Mouse (Mus musculus) heart, adult 18-20 months (tissue): ENCODE measurements around the gene Nectin4. TPM values are rescaled to one million over a fixed set of nuclear protein-coding genes. Genes with fewer than 3 reads are reported as not detected.
"Not testable (repeated sequence)": the region's sequence is repeated elsewhere in the genome, so short reads cannot be mapped to it uniquely, and the experiment has no call there.

Source experiments
- DNase-seq, 2 experiments: peaks; one replicate each; pipeline ENCODE4 v3.0.0; 2021 to 2022; ENCODE audit warnings: mixed read lengths in 1 of 2
- long read RNA-seq, 2 experiments: library from polyadenylated mRNA; stranded (forward); transcript quantifications; one replicate each; pipeline ENCODE4 v2.0.0; 2021
- total RNA-seq, 2 experiments: library from RNA; stranded (reverse); gene quantifications; 2 replicates each; pipeline ENCODE4 v1.2.3; 2021

The Nectin4 gene
- total RNA-seq = under 1 TPM; 0.15 to 0.18 TPM
- long read RNA-seq, experiment 1 = 0 reads
- long read RNA-seq, experiment 2 = 0 reads

GRCm38 (mm10) chr1:171369845-171370556 is at the start of gene Nectin4:
Gene Nectin4 (plus strand): TSS chr1:171370099.
- DNase-seq = peak in 1 of 2 experiments; percentile 39

- no peak for DNase-seq
These were observed 49.7 kb upstream of the Nectin4 start for GRCm38 (mm10) chr1:171320151-171320550.

- peak in 1 of 2 experiments; percentile 42 for DNase-seq
These were observed 48.5 kb upstream of the Nectin4 start for GRCm38 (mm10) chr1:171321415-171321814.

GRCm38 (mm10) chr1:171322012-171322411 is 47.9 kb upstream of the Nectin4 start:
- DNase-seq = no peak

GRCm38 (mm10) chr1:171325571-171325970 is 44.3 kb upstream of the Nectin4 start:
- no peak for DNase-seq

- DNase-seq = not testable (repeated sequence)
These were observed 43.3 kb upstream of the Nectin4 start for GRCm38 (mm10) chr1:171326588-171326987.

GRCm38 (mm10) chr1:171328244-171328643 is 41.7 kb upstream of the Nectin4 start:
- DNase-seq = peak in 1 of 2 experiments; percentile 24

- peak; percentile 92 to 95 for DNase-seq
These were observed 41.0 kb upstream of the Nectin4 start, which contains the start of gene Dedd for GRCm38 (mm10) chr1:171328839-171329432. Gene Dedd (plus strand): TSS chr1:171329145.

GRCm38 (mm10) chr1:171329433-171330215 is 40.3 kb upstream of the Nectin4 start:
- DNase-seq = peak in 1 of 2 experiments; percentile 56

- DNase-seq = no peak
These were observed 39.7 kb upstream of the Nectin4 start for GRCm38 (mm10) chr1:171330216-171330560.

- DNase-seq = no peak
These were observed 27.4 kb upstream of the Nectin4 start for GRCm38 (mm10) chr1:171342262-171343207.

GRCm38 (mm10) chr1:171343922-171344677 is 25.8 kb upstream of the Nectin4 start:
- peak in 1 of 2 experiments; percentile 32 for DNase-seq

GRCm38 (mm10) chr1:171344715-171345114 is 25.2 kb upstream of the Nectin4 start:
- DNase-seq = no peak

- DNase-seq = peak; percentile 93 to 94
These were observed 24.4 kb upstream of the Nectin4 start, which contains the start of the genes Nit1 and Pfdn2 for GRCm38 (mm10) chr1:171345225-171346094. Gene Nit1 (minus strand): TSS chr1:171345646. Gene Pfdn2 (plus strand): TSS chr1:171345670.

- peak in 1 of 2 experiments; percentile 31 for DNase-seq
These were observed 23.8 kb upstream of the Nectin4 start for GRCm38 (mm10) chr1:171346095-171346450.

GRCm38 (mm10) chr1:171348665-171349064 is 21.2 kb upstream of the Nectin4 start:
- peak; percentile 33 to 39 for DNase-seq

GRCm38 (mm10) chr1:171349210-171349609 is 20.7 kb upstream of the Nectin4 start:
- peak in 1 of 2 experiments; percentile 13 for DNase-seq

GRCm38 (mm10) chr1:171355812-171356340 is 14.0 kb upstream of the Nectin4 start:
- no peak for DNase-seq

- no peak for DNase-seq
These were observed 13.1 kb upstream of the Nectin4 start for GRCm38 (mm10) chr1:171356814-171357213.
